In the genomic region with DNA sequence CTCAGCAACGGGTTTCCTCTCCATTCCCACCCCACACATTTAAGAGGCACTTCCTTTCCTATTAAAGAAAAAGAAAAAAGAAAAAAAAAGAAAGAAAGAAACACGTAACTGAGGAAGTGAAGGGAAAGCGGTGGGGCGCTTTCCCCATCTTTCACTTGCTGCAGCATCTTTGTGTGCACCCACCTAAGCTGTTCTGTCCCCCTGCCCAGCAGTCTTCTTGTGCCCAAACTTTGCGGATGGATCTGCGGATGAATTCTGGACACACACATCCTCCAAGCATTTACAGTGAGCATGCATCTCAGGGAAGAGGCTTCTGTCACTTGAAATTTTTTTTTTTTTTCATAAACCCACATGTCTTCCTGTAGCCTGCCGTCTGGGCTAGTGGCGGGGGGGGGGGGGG, we compare ENCODE assay signal across 18 mouse cellular contexts. TPM values are rescaled to one million over a fixed set of nuclear protein-coding genes. Genes with fewer than 3 reads are reported as not detected.
A peak's percentile ranks its signal among the peaks of the same experiment; 100 is the strongest.
DNase-seq lines count a peak whose midpoint lies in the region; ATAC-seq lines count a peak whose summit lies in the region.
"Had no signal": no experiment of that assay in that cellular context is flagged by ENCODE, and none has a peak within 500 bp of the region (broad histone marks: within the 10 kb centered on the region; RNA-seq: fewer than 3 reads in every experiment).

No protein-coding gene starts in this region.

- no peak for ATAC-seq in hindbrain, embryonic 14.5 days (ENCODE audit: low FRiP score)
- no peak for ATAC-seq in midbrain, embryonic 14.5 days (ENCODE audit: low FRiP score, low TSS enrichment)
- ATAC-seq in midbrain, embryonic 15.5 days (replicated peaks), result no peak
- ATAC-seq in embryonic facial prominence, embryonic 11.5 days (replicated peaks; ENCODE audit: insufficient number of reproducible peaks, low FRiP score, low TSS enrichment, low read depth), result no peak
- no peak for ATAC-seq in monocyte, adult 5-6 weeks (replicated peaks; ENCODE audit: insufficient number of reproducible peaks, low FRiP score, low TSS enrichment, poor library complexity, severe bottlenecking)

- peaks cover 27% of the 10 kb centered on the region for H3K4me1 ChIP-seq in hindbrain, embryonic 10.5 days (replicated peaks)
- peaks cover 5% of the 10 kb centered on the region; the same call in 1 of the 2 replicates for H3K4me1 ChIP-seq in hindbrain, embryonic 14.5 days (replicated peaks; ENCODE audit: control insufficient read depth, insufficient read depth, low read length)
- peaks cover 7% of the 10 kb centered on the region for H3K4me1 ChIP-seq in midbrain, embryonic 14.5 days (ENCODE audit: control insufficient read depth, insufficient read depth, low read length)
- H3K4me1 ChIP-seq in midbrain, embryonic 15.5 days, result peaks cover 18% of the 10 kb centered on the region
- H3K4me1 ChIP-seq in embryonic facial prominence, embryonic 11.5 days (ENCODE audit: control insufficient read depth, insufficient read depth, low read length), result peaks cover 2% of the 10 kb centered on the region; the same call in 1 of the 2 replicates

- WGBS in hindbrain, embryonic 10.5 days, result 1% methylated on average over 7 of the region's 8 CpGs
- under 1% methylated on average over 6 of the region's 8 CpGs for WGBS in hindbrain, embryonic 14.5 days
- 0% methylated on average over 7 of the region's 8 CpGs for WGBS in midbrain, embryonic 14.5 days
- WGBS in midbrain, embryonic 15.5 days, result 3% methylated on average over 7 of the region's 8 CpGs
- WGBS in embryonic facial prominence, embryonic 11.5 days, result 1% methylated on average over 6 of the region's 8 CpGs

- no peak overlapping the region for H3K9ac ChIP-seq in hindbrain, embryonic 14.5 days
- H3K9ac ChIP-seq in midbrain, embryonic 14.5 days (replicated peaks; ENCODE audit: low read length), result no peak overlapping the region
- H3K9ac ChIP-seq in midbrain, embryonic 15.5 days, result no peak overlapping the region
- no peak overlapping the region for H3K9ac ChIP-seq in embryonic facial prominence, embryonic 11.5 days (replicated peaks; ENCODE audit: low read length)

- no peak overlapping the region for H3K4me3 ChIP-seq in hindbrain, embryonic 10.5 days
- no peak overlapping the region for H3K4me3 ChIP-seq in hindbrain, embryonic 14.5 days (replicated peaks; ENCODE audit: low read length)
- no peak overlapping the region for H3K4me3 ChIP-seq in midbrain, embryonic 14.5 days (replicated peaks; ENCODE audit: low read depth, low read length)
- H3K4me3 ChIP-seq in midbrain, embryonic 15.5 days, result no peak overlapping the region
- H3K4me3 ChIP-seq in embryonic facial prominence, embryonic 11.5 days (ENCODE audit: low read depth, low read length), result no peak overlapping the region

- H3K27me3 ChIP-seq in hindbrain, embryonic 10.5 days (ENCODE audit: insufficient read depth, poor library complexity, severe bottlenecking), result peaks cover 100% of the 10 kb centered on the region
- peaks cover 83% of the 10 kb centered on the region for H3K27me3 ChIP-seq in hindbrain, embryonic 14.5 days (ENCODE audit: control insufficient read depth, insufficient read depth, low read length)
- peaks cover 86% of the 10 kb centered on the region for H3K27me3 ChIP-seq in midbrain, embryonic 14.5 days (ENCODE audit: control insufficient read depth, insufficient read depth, low read length)
- peaks cover 68% of the 10 kb centered on the region for H3K27me3 ChIP-seq in midbrain, embryonic 15.5 days (replicated peaks)
- peaks cover 45% of the 10 kb centered on the region for H3K27me3 ChIP-seq in embryonic facial prominence, embryonic 11.5 days (ENCODE audit: control insufficient read depth, insufficient read depth, low read length)

- H3K4me2 ChIP-seq in hindbrain, embryonic 14.5 days (replicated peaks), result no peak overlapping the region
- H3K4me2 ChIP-seq in midbrain, embryonic 14.5 days (ENCODE audit: low read length), result no peak overlapping the region
- H3K4me2 ChIP-seq in midbrain, embryonic 15.5 days, result no peak overlapping the region
- H3K4me2 ChIP-seq in embryonic facial prominence, embryonic 11.5 days (ENCODE audit: low read depth, low read length), result no peak overlapping the region

- no peaks in the 10 kb centered on the region for H3K36me3 ChIP-seq in hindbrain, embryonic 10.5 days
- no peaks in the 10 kb centered on the region for H3K36me3 ChIP-seq in hindbrain, embryonic 14.5 days (replicated peaks; ENCODE audit: control insufficient read depth, insufficient read depth)
- H3K36me3 ChIP-seq in midbrain, embryonic 14.5 days (ENCODE audit: control insufficient read depth, insufficient read depth, low read length), result no peaks in the 10 kb centered on the region
- no peaks in the 10 kb centered on the region for H3K36me3 ChIP-seq in midbrain, embryonic 15.5 days (replicated peaks)
- no peaks in the 10 kb centered on the region for H3K36me3 ChIP-seq in embryonic facial prominence, embryonic 11.5 days (replicated peaks; ENCODE audit: control insufficient read depth, insufficient read depth, low read depth, low read length)

- peak; percentile 36 for DNase-seq in hindbrain, embryonic 10.5 days (ENCODE audit: low spot score)
- DNase-seq in hindbrain, embryonic 14.5 days (ENCODE audit: low spot score), result no peak
- peak; percentile 18 for DNase-seq in midbrain, embryonic 14.5 days
- peak; percentile 48 for DNase-seq in embryonic facial prominence, embryonic 11.5 days (ENCODE audit: low spot score)
- DNase-seq in retina, postnatal 1 day, result peak; percentile 62
- no peak for DNase-seq in thymus, postnatal 25 days
- DNase-seq: adrenal gland, adult 8-10 months; cerebellum, adult 8-10 months; heart, postnatal 10 days; kidney, postnatal 4 days; layer of hippocampus, postnatal 36 days; lung, adult 2 months; right cerebral cortex, postnatal 25 days had no signal

- H3K27ac ChIP-seq in hindbrain, embryonic 10.5 days, result no peak overlapping the region
- no peak overlapping the region for H3K27ac ChIP-seq in hindbrain, embryonic 14.5 days
- H3K27ac ChIP-seq in midbrain, embryonic 14.5 days (replicated peaks; ENCODE audit: low read depth, low read length), result no peak overlapping the region
- no peak overlapping the region for H3K27ac ChIP-seq in midbrain, embryonic 15.5 days
- H3K27ac ChIP-seq in embryonic facial prominence, embryonic 11.5 days (replicated peaks; ENCODE audit: low read depth, low read length), result no peak overlapping the region
- H3K27ac ChIP-seq: macrophage had no signal

- no peaks in the 10 kb centered on the region for H3K9me3 ChIP-seq in hindbrain, embryonic 10.5 days
- no peaks in the 10 kb centered on the region for H3K9me3 ChIP-seq in hindbrain, embryonic 14.5 days (ENCODE audit: control insufficient read depth, low read length)
- no peaks in the 10 kb centered on the region; the same call in 1 of the 2 replicates for H3K9me3 ChIP-seq in midbrain, embryonic 14.5 days (ENCODE audit: control insufficient read depth, low read length)
- H3K9me3 ChIP-seq in midbrain, embryonic 15.5 days, result no peaks in the 10 kb centered on the region
- H3K9me3 ChIP-seq in embryonic facial prominence, embryonic 11.5 days (replicated peaks; ENCODE audit: control insufficient read depth, low read length), result no peaks in the 10 kb centered on the region

RNA-seq across cellular contexts. Expression of gene Foxd1, which starts 5.3 kb away (rescaled TPM):
- polyA plus RNA-seq in hindbrain, embryonic 10.5 days (2016; fragmentation: Nextera tagmentation; extraction: Ambion mirVana), result 3.9 TPM in 2 replicates
- polyA plus RNA-seq in hindbrain, embryonic 14.5 days (2014; fragmentation: Nextera tagmentation; extraction: Ambion mirVana), result 0.89 and 1.1 TPM in 2 replicates
- 0.12 and 0.54 TPM in 2 replicates for polyA plus RNA-seq in midbrain, embryonic 14.5 days (2014; fragmentation: Nextera tagmentation; extraction: Ambion mirVana)
- polyA plus RNA-seq in midbrain, embryonic 15.5 days (2015; fragmentation: Nextera tagmentation; extraction: Ambion mirVana), result 0.89 and 1.0 TPM in 2 replicates
- polyA plus RNA-seq in embryonic facial prominence, embryonic 11.5 days (2014; fragmentation: Nextera tagmentation; extraction: Ambion mirVana), result 7.7 and 8.2 TPM in 2 replicates
- not detected in 3 replicates for total RNA-seq in monocyte, adult 5-6 weeks (2017)
- total RNA-seq: liver, adult 2 months had no signal
- polyA plus RNA-seq: intestine, embryonic 14.5 days; liver, adult 2 months; macrophage had no signal

RNA-seq across cellular contexts. Expression of gene Btf3, which starts 42.5 kb away (rescaled TPM):
- polyA plus RNA-seq in hindbrain, embryonic 10.5 days (2016; fragmentation: Nextera tagmentation; extraction: Ambion mirVana), result 664 and 711 TPM in 2 replicates
- 498 and 539 TPM in 2 replicates for polyA plus RNA-seq in hindbrain, embryonic 14.5 days (2014; fragmentation: Nextera tagmentation; extraction: Ambion mirVana)
- 568 and 574 TPM in 2 replicates for polyA plus RNA-seq in midbrain, embryonic 14.5 days (2014; fragmentation: Nextera tagmentation; extraction: Ambion mirVana)
- 426 and 445 TPM in 2 replicates for polyA plus RNA-seq in midbrain, embryonic 15.5 days (2015; fragmentation: Nextera tagmentation; extraction: Ambion mirVana)
- polyA plus RNA-seq in embryonic facial prominence, embryonic 11.5 days (2014; fragmentation: Nextera tagmentation; extraction: Ambion mirVana), result 952 and 1,036 TPM in 2 replicates
- total RNA-seq in monocyte, adult 5-6 weeks (2017), result 890 to 909 TPM (median 904 TPM) in 3 replicates

Comparison
In these comparisons a context has a peak if more than half of its experiments do, and no peak if none do; other contexts are left out.
1. DNase-seq: peak in hindbrain, embryonic 10.5 days (single experiment), midbrain, embryonic 14.5 days (single experiment), embryonic facial prominence, embryonic 11.5 days (single experiment) and retina, postnatal 1 day (single experiment); none in hindbrain, embryonic 14.5 days (single experiment) and thymus, postnatal 25 days (single experiment).